Comparison of ENCODE assay signal across 8 mouse cellular contexts in the genomic region with DNA sequence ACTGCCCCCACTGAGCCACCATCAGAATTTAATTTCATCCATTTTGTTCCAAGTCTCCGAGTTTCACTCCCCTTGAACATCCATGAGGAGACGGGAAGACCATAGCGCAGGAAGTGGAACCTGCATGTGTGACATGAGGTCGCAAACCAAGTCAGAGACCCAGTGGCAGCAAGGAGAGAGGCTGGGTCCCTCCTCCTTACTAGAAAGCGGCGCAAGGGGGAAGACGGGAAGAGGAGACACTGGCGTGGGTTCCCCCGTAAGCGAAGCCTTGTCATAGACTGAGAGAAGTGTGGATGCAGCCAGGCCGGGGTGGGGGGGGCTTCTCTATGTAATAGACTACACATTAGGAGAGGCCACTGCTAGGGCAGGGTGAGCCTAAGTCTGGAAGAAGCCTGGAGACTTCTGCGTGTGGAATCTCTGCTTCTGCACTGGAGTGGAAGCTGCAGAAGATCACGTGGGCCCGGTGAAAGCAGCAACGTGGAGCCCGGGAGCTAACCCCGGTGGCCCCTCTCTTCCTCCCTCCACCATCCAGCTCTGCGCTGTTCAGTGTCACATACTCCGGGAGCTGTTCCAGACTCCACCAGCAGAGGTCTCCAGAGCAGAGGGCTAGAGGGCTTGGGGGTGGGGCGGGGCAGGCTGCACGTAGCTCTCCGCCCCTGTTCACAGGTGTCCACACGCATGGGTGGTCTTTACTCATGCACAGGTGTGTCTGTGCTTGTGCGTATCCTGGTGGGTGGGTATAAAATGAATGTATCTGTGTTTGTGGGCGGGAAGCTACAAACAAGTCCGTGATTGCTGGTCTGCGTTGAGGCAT.
A peak's percentile ranks its signal among the peaks of the same experiment; 100 is the strongest.
DNase-seq lines count a peak whose midpoint lies in the region; ATAC-seq and TF ChIP-seq lines count a peak whose summit lies in the region.

No protein-coding gene starts in this region.

- no peaks in the 10 kb centered on the region for H3K36me3 ChIP-seq in hindbrain, postnatal 0 days (ENCODE audit: insufficient read depth, low read length)

- H3K27ac ChIP-seq in hindbrain, postnatal 0 days: no peak overlapping the region

- peak overlapping the region; percentile 1; the same call in 1 of the 2 replicates for H3K4me3 ChIP-seq in hindbrain, postnatal 0 days (ENCODE audit: low read length)

- peak; percentile 61 to 66 for DNase-seq in gastrocnemius, adult 8-10 months (ENCODE audit: low spot score in 2 of 2)
- DNase-seq in hindbrain, postnatal 0 days (ENCODE audit: low spot score): peak; percentile 90
- DNase-seq in left cerebral cortex, adult 18-20 months (ENCODE audit: low spot score in 2 of 2): peak; percentile 81 to 91
- peak; percentile 82 to 92 for DNase-seq in lung, postnatal 4 days
- DNase-seq in retina, postnatal 7 days (ENCODE audit: low read depth, low spot score): peak; percentile 81
- DNase-seq in urinary bladder, adult 18-20 months (ENCODE audit: low spot score in 2 of 2): peak; percentile 67 to 92

- 26% methylated on average over 27 of the region's 27 CpGs for WGBS in hindbrain, postnatal 0 days

- H3K27me3 ChIP-seq in hindbrain, postnatal 0 days (ENCODE audit: insufficient read depth, low read length): no peaks in the 10 kb centered on the region

- 0 out of 2 replicates have a peak overlapping the region, but pooled peaks have one; percentile 4 for H3K9ac ChIP-seq in hindbrain, postnatal 0 days (replicated peaks; ENCODE audit: low read length)

- peak; percentile 70 for ATAC-seq in activated CD4-positive, CD25-positive, alpha-beta regulatory T cell, adult 4 months
- ATAC-seq in common myeloid progenitor, adult 5-6 weeks (replicated peaks; ENCODE audit: low read depth, poor library complexity, severe bottlenecking): peak; percentile 91
- peak; percentile 94 for ATAC-seq in hindbrain, postnatal 0 days

- TF ChIP-seq CTCF in hindbrain, postnatal 0 days (IDR thresholded peaks at IDR 0.05; ENCODE audit: low read depth): peak; percentile 98

- H3K4me1 ChIP-seq in hindbrain, postnatal 0 days (ENCODE audit: insufficient read depth, low read length): no peaks in the 10 kb centered on the region

- no peaks in the 10 kb centered on the region for H3K9me3 ChIP-seq in hindbrain, postnatal 0 days (ENCODE audit: low read length)

- peak overlapping the region; percentile 44 for H3K4me2 ChIP-seq in hindbrain, postnatal 0 days (ENCODE audit: low read depth, low read length)
